Mouse (Mus musculus) ES-E14 (cell line): Measurements from ENCODE around the gene Gm10570. TPM values are rescaled to one million over a fixed set of nuclear protein-coding genes. Genes with fewer than 3 reads are reported as not detected.

ENCODE experiments used
- DNase-seq: peaks from one replicate; pipeline ENCODE4 v3.0.0-alpha.2; 2013; ENCODE audit warnings: low read depth, low spot score
- H3K27ac ChIP-seq: 2 replicates; pipeline ENCODE4 v1.5.1; 2012; ENCODE audit warnings: low read depth, mild to moderate bottlenecking, low read length, moderate library complexity, mixed read lengths; ENCODE audit not compliant: poor library complexity, insufficient read depth, severe bottlenecking
- H3K36me3 ChIP-seq: 2 replicates; pipeline ENCODE4 v1.6.1; 2012; ENCODE audit warnings: mild to moderate bottlenecking, low read length, moderate library complexity, mixed read lengths; ENCODE audit not compliant: control insufficient read depth, poor library complexity, insufficient read depth, severe bottlenecking
- H3K4me1 ChIP-seq, 2 experiments: fragments of 150-350 bp in 1 of 2; sonication (generic) in 1 of 2; 2 replicates each; pipeline ENCODE4 v1.6.1; 2012; ENCODE audit warnings: low read length in 2 of 2, mild to moderate bottlenecking in 1 of 2, mixed read lengths in 1 of 2; ENCODE audit not compliant: control insufficient read depth in 2 of 2, insufficient read depth in 2 of 2, poor library complexity in 1 of 2
- H3K4me3 ChIP-seq, 2 experiments: fragments of 150-350 bp in 1 of 2; sonication (generic) in 1 of 2; 2 replicates each; pipeline ENCODE4 v1.5.1; 2012; ENCODE audit warnings: low read length in 2 of 2, low read depth in 1 of 2, mild to moderate bottlenecking in 1 of 2, mixed read lengths in 1 of 2; ENCODE audit not compliant: insufficient read depth in 1 of 2, poor library complexity in 1 of 2, severe bottlenecking in 1 of 2
- H3K9ac ChIP-seq: 2 replicates; pipeline ENCODE4 v1.6.1; 2012; ENCODE audit warnings: low read depth, mild to moderate bottlenecking, low read length, mixed read lengths; ENCODE audit not compliant: poor library complexity, insufficient read depth, severe bottlenecking
- H3K9me3 ChIP-seq: fragments of 150-350 bp; sonication (generic); 2 replicates; pipeline ENCODE4 v1.6.1; 2012; ENCODE audit warnings: low read depth, mild to moderate bottlenecking, low read length; ENCODE audit not compliant: control insufficient read depth, insufficient read depth
- CHD2 ChIP-seq: IDR thresholded peaks from 2 replicates; pipeline ENCODE4 v1.6.1; 2014; ENCODE audit warnings: mild to moderate bottlenecking, low read depth, low read length, inconsistent platforms
- HCFC1 ChIP-seq: IDR thresholded peaks from 2 replicates; pipeline ENCODE4 v1.6.1; 2012; ENCODE audit warnings: low read length, inconsistent platforms, borderline replicate concordance; ENCODE audit not compliant: insufficient read depth
- MAFK ChIP-seq: IDR thresholded peaks from 2 replicates; pipeline ENCODE4 v1.6.1; 2014; ENCODE audit warnings: mild to moderate bottlenecking, low read depth, low read length, inconsistent platforms; ENCODE audit not compliant: insufficient read depth
- ZC3H11A ChIP-seq: IDR thresholded peaks from 2 replicates; pipeline ENCODE4 v1.6.1; 2012; ENCODE audit warnings: low read depth, mild to moderate bottlenecking, inconsistent platforms, low read length, borderline replicate concordance
- ZNF384 ChIP-seq: IDR thresholded peaks from 2 replicates; pipeline ENCODE4 v1.6.1; 2012; ENCODE audit warnings: low read depth, low read length, inconsistent platforms
- in situ Hi-C, 2 experiments: fragments of 600-800 bp; cut with MboI; formaldehyde crosslinking; loops; one replicate each; pipeline ENCODE4 v1.15.1; 2025; ENCODE audit warnings: low sequenced_read_pairs in 2 of 2, inconsistent platforms in 1 of 2; ENCODE audit not compliant: unreplicated experiment in 2 of 2
- total RNA-seq: library from RNA; depleted of rRNA; stranded (reverse); fragments of 300-350 nt; gene quantifications from 2 replicates; pipeline ENCODE4 v1.2.3, GENCODE M21; 2012

The Gm10570 gene
- total RNA-seq, 1 experiment: 0.49 TPM

- no peak overlapping the region for H3K4me3 ChIP-seq
- H3K4me1 ChIP-seq: no peaks in the 10 kb centered on the region
- no peaks in the 10 kb centered on the region for H3K36me3 ChIP-seq
- no peak overlapping the region for H3K27ac ChIP-seq
- DNase-seq: no peak
- H3K9me3 ChIP-seq: no peaks in the 10 kb centered on the region
- H3K9ac ChIP-seq: no peak overlapping the region
- in situ Hi-C loops: no loop called here
- TF ChIP-seq CHD2 (no peak), MAFK (no peak), HCFC1 (no peak), ZC3H11A (no peak), ZNF384 (no peak)
Observed at GRCm38 (mm10) chr4:130282856-130283255, 25.6 kb downstream of the Gm10570 start.

GRCm38 (mm10) chr4:130279105-130279504 lies 29.4 kb downstream of the Gm10570 start, which contains the start of gene Serinc2:
Serinc2 (minus strand) TSS chr4:130279205.
- in situ Hi-C loops: no loop called here

GRCm38 (mm10) chr4:130276573-130277176 lies 31.8 kb downstream of the Gm10570 start:
- TF ChIP-seq CHD2 (no peak), ZC3H11A (no peak), MAFK (no peak), ZNF384 (no peak)
- no peak for DNase-seq
- H3K4me3 ChIP-seq: no peak overlapping the region
- in situ Hi-C loops: no loop called here
- H3K4me1 ChIP-seq: peaks cover 0 to 5% of the 10 kb centered on the region in 2 experiments; a peak in 3 of 4 replicates
- no peak overlapping the region for H3K27ac ChIP-seq
- no peaks in the 10 kb centered on the region for H3K36me3 ChIP-seq
- H3K9me3 ChIP-seq: no peaks in the 10 kb centered on the region
- H3K9ac ChIP-seq: no peak overlapping the region

More at GRCm38 (mm10) chr4:130279105-130279504, 29.4 kb downstream of the Gm10570 start, which contains the start of gene Serinc2:
- Histone ChIP-seq H3K4me1 (peaks cover 0 to under 1% of the 10 kb centered on the region in 2 experiments; a peak in 3 of 4 replicates), H3K9me3 (no peaks in the 10 kb centered on the region), H3K27ac (no peak within 1 kb of the TSS), H3K9ac (no peak within 1 kb of the TSS), H3K36me3 (no peaks in the 10 kb centered on the region), H3K4me3 (no peak within 1 kb of the TSS)
- TF ChIP-seq ZNF384: no peak
- TF ChIP-seq HCFC1: no peak
- TF ChIP-seq MAFK: no peak
- no peak for DNase-seq

GRCm38 (mm10) chr4:130275823-130276105 lies 32.7 kb downstream of the Gm10570 start:
- Histone ChIP-seq H3K27ac (no peak overlapping the region), H3K9me3 (no peaks in the 10 kb centered on the region), H3K9ac (0 out of 2 replicates have a peak overlapping the region, but pooled peaks have one; percentile 7), H3K36me3 (no peaks in the 10 kb centered on the region), H3K4me3 (peak overlapping the region; percentile 82 to 92), H3K4me1 (peaks cover 0 to 5% of the 10 kb centered on the region in 2 experiments; a peak in 3 of 4 replicates)
- in situ Hi-C loops: no loop called here
- TF ChIP-seq ZC3H11A: no peak
- no peak for TF ChIP-seq ZNF384
- TF ChIP-seq CHD2: no peak
- TF ChIP-seq MAFK: no peak
- no peak for TF ChIP-seq HCFC1
- no peak for DNase-seq
